Mouse (Mus musculus) neural tube, embryonic 11.5 days (tissue): ENCODE measurements at regions not wholly inside any gene's neighbourhood (a gene's known extent, or its start where the extent isn't known, plus 50 kb on each side); places are given as distances from the start of the nearest gene placed in this dataset.

Source experiments
- ATAC-seq: fragments of 200-750 bp; cut with Nextera tagmentation; 2 replicates; pipeline ENCODE4 v1.8.0; 2017; ENCODE audit warnings: moderate number of reproducible peaks, mild to moderate bottlenecking, moderate TSS enrichment, moderate library complexity; ENCODE audit not compliant: insufficient read depth, low FRiP score, low TSS enrichment
- DNase-seq: peaks from one replicate; pipeline ENCODE4 v3.0.0-alpha.2; 2015; ENCODE audit warnings: low spot score
- H3K27ac ChIP-seq: fragments of 300-500 bp; sonication (generic); 2 replicates; pipeline ENCODE4 v1.5.1; 2014; ENCODE audit warnings: low read depth, mild to moderate bottlenecking, low read length
- H3K27me3 ChIP-seq: fragments of 300-500 bp; sonication (generic); 2 replicates; pipeline ENCODE4 v1.6.1; 2014; ENCODE audit warnings: mild to moderate bottlenecking, low read length, mixed read lengths; ENCODE audit not compliant: control insufficient read depth, insufficient read depth
- H3K36me3 ChIP-seq: fragments of 300-500 bp; sonication (generic); 2 replicates; pipeline ENCODE4 v1.6.1; 2014; ENCODE audit warnings: mild to moderate bottlenecking, low read length, moderate library complexity, mixed read lengths; ENCODE audit not compliant: control insufficient read depth, insufficient read depth
- H3K4me1 ChIP-seq: fragments of 300-500 bp; sonication (generic); 2 replicates; pipeline ENCODE4 v1.6.1; 2014; ENCODE audit warnings: low read length, mixed read lengths; ENCODE audit not compliant: control insufficient read depth, insufficient read depth
- H3K4me2 ChIP-seq: fragments of 300-500 bp; sonication (generic); 2 replicates; pipeline ENCODE4 v1.6.1; 2014; ENCODE audit warnings: low read depth, mild to moderate bottlenecking, moderate library complexity
- H3K4me3 ChIP-seq: fragments of 300-500 bp; sonication (generic); 2 replicates; pipeline ENCODE4 v1.5.1; 2014; ENCODE audit warnings: low read depth, low read length
- H3K9ac ChIP-seq: fragments of 300-500 bp; sonication (generic); 2 replicates; pipeline ENCODE4 v1.6.1; 2014; ENCODE audit warnings: mild to moderate bottlenecking, low read length
- H3K9me3 ChIP-seq: fragments of 300-500 bp; sonication (generic); 2 replicates; pipeline ENCODE4 v1.6.1; 2016; ENCODE audit warnings: low read length; ENCODE audit not compliant: control insufficient read depth
- WGBS: fragments of 180-500 bp; shearing (Covaris S2); extraction: QIAGEN DNeasy Blood & Tissue Kit; methylation state at CpG from one replicate; pipeline ENCODE4 v1.1.7; 2014; 5-methylcytosine and 5-hydroxymethylcytosine counted together

DNA sequence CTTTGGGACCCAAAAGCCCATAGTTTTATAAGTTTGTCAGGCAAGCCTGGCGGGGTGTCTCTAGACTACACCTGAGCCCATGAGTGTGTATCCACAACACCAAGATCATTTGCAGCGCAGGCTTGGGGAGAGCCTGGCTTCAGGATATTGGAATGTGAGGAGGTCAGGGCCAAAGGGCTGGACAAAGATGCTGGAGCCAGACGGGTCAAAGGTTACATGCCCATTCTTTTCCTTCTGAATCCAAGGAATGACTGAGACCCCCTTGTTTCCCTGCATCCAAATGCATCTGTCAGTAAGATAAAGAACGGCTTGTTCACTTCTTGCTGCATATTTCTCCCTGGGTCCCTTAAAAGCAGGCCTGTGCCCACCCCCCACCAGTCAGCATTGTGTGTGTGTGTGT is 160.9 kb upstream of the Lmo4 start:
- ATAC-seq (no peak), DNase-seq (peak; percentile 21)
- no peak overlapping the region for H3K4me3 ChIP-seq
- WGBS: 46% methylated on average over 4 of the region's 4 CpGs
- H3K9me3 ChIP-seq: no peaks in the 10 kb centered on the region
- no peaks in the 10 kb centered on the region for H3K27me3 ChIP-seq
- no peak overlapping the region for H3K9ac ChIP-seq
- H3K4me1 ChIP-seq: peaks cover 3% of the 10 kb centered on the region
- H3K27ac ChIP-seq: no peak overlapping the region
- H3K36me3 ChIP-seq: no peaks in the 10 kb centered on the region
- no peak overlapping the region for H3K4me2 ChIP-seq

DNA sequence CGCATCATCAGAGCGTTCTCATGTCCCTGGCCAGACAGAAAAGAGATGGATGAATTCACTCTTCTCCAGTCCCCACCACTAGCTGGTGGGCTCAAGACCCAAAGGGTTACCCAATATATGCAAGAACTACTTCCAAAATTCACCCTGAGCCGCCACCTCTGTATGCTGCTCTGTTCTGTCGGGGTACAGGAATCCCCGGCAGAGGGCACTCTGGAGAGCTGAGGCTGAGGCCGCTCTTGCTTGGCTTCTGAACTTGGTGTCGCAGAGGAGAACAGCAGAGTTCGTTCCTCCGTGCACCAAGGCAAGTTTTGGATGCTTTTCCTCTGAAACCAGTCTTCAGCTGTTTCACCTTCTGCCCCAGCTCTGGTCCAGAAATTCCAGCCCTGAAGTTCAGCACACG is 157.5 kb upstream of the Lmo4 start:
- Histone ChIP-seq H3K4me2 (no peak overlapping the region), H3K27me3 (no peaks in the 10 kb centered on the region), H3K36me3 (no peaks in the 10 kb centered on the region), H3K27ac (no peak overlapping the region), H3K4me3 (no peak overlapping the region), H3K4me1 (no peaks in the 10 kb centered on the region), H3K9ac (no peak overlapping the region), H3K9me3 (no peaks in the 10 kb centered on the region)
- no peak for DNase-seq
- no peak for ATAC-seq
- WGBS: 64% methylated on average over 10 of the region's 10 CpGs

GRCm38 (mm10) chr3:144361203-144361978 is 156.4 kb upstream of the Lmo4 start:
- Histone ChIP-seq H3K4me2 (no peak overlapping the region), H3K36me3 (no peaks in the 10 kb centered on the region), H3K4me1 (no peaks in the 10 kb centered on the region), H3K27me3 (no peaks in the 10 kb centered on the region), H3K9ac (no peak overlapping the region), H3K9me3 (no peaks in the 10 kb centered on the region), H3K4me3 (no peak overlapping the region), H3K27ac (no peak overlapping the region)
- ATAC-seq (no peak), DNase-seq (no peak)
- 91% methylated on average over 4 of the region's 4 CpGs for WGBS

GRCm38 (mm10) chr3:144356948-144357295 is 151.9 kb upstream of the Lmo4 start:
- no peaks in the 10 kb centered on the region for H3K4me1 ChIP-seq
- no peaks in the 10 kb centered on the region for H3K27me3 ChIP-seq
- DNase-seq: no peak
- ATAC-seq: no peak
- WGBS: 81% methylated on average over 11 of the region's 11 CpGs
- H3K4me3 ChIP-seq: no peak overlapping the region
- H3K36me3 ChIP-seq: no peaks in the 10 kb centered on the region
- H3K27ac ChIP-seq: no peak overlapping the region
- no peaks in the 10 kb centered on the region for H3K9me3 ChIP-seq
- no peak overlapping the region for H3K9ac ChIP-seq
- H3K4me2 ChIP-seq: no peak overlapping the region

DNA sequence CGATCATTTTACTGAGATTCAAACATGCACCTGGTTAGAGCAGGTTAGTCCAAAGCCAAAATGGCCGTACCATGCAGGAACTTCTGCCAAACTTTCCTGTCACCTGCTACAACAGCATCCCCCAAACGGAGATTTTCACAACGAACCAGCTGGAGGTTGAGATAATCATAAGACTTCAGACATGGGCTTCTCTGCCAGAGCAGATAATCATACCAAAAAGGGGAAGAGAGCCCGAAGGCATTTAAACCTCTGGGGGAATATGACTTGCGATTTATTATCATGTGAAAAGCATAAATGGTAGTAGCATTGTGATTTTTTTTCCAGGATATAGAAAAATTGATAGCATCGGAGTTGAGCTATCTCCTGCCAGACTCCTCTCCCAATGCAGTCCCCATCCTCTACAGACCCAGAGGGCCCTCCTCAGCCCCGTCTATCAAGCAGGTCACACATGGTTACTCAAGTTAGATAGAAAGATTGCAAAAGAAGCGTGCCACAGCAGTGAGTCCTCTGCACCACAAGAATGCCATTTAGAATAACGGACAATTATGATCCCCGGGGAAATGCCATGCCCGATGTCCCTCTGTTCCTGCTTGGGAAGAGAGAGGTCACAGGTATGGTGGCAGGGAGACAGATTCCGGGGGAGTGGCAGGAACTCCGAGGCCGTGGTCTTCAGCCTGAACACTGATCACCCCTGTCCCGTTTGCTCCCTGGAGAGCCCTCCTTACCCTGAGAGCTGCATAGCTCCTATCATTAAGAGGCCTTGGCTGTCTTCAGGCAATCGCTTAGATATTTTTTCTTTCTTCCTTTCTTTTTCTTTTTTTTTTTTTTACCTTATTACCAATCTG is 151.3 kb upstream of the Lmo4 start:
- no peak overlapping the region for H3K4me3 ChIP-seq

DNA sequence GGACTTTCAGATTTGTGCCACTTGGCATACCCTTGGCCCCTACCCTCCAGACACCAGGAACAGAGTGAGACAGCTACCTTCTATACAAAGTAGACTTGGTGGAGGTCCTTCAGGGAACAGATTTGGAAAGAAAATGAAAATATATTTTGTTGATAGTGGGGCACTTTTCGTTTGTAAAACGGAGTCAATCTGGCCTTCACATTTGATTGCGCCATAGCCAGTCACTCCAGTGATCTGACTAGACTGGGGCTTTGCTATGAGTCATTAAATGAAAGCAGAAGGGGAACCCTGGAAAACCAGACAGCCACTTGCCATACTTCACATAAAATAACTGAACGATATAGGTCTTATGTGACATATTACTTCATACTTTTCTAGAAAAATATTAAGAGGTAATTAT is 147.5 kb upstream of the Lmo4 start:
- Histone ChIP-seq H3K27me3 (no peaks in the 10 kb centered on the region), H3K36me3 (no peaks in the 10 kb centered on the region), H3K4me2 (no peak overlapping the region), H3K27ac (no peak overlapping the region), H3K9me3 (no peaks in the 10 kb centered on the region), H3K4me3 (no peak overlapping the region), H3K4me1 (no peaks in the 10 kb centered on the region), H3K9ac (no peak overlapping the region)
- no peak for ATAC-seq
- no peak for DNase-seq
- 93% methylated on average over 4 of the region's 4 CpGs for WGBS

More for the DNA sequence above, 151.3 kb upstream of the Lmo4 start:
- Histone ChIP-seq H3K36me3 (no peaks in the 10 kb centered on the region), H3K4me1 (no peaks in the 10 kb centered on the region), H3K27ac (no peak overlapping the region), H3K4me2 (no peak overlapping the region), H3K9ac (no peak overlapping the region), H3K9me3 (no peaks in the 10 kb centered on the region), H3K27me3 (no peaks in the 10 kb centered on the region)
- ATAC-seq (no peak), DNase-seq (no peak)
- WGBS: 84% methylated on average over 17 of the region's 17 CpGs

DNA sequence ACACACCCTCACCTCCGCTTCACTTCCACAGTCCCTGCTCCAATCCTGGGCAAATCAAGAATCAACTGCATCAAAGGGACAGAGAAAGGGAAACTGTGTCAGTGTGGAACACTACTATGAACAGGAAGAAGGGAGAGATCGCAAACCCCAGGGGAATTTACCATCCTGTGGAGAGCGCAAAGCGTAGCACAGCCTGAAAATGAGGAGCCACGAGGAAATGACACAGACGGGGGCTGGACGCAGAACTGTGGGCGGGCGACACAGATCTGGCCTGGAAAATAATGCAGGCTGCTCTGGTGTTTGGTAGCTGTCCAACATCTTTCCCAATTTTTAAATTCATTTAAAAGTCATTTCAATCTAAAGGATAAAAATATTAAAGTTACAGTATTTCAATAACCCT is 143.4 kb upstream of the Lmo4 start:
- no peaks in the 10 kb centered on the region for H3K9me3 ChIP-seq
- ATAC-seq: no peak
- no peak for DNase-seq
- no peak overlapping the region for H3K4me3 ChIP-seq
- H3K27ac ChIP-seq: no peak overlapping the region
- no peaks in the 10 kb centered on the region for H3K4me1 ChIP-seq
- no peaks in the 10 kb centered on the region for H3K27me3 ChIP-seq
- no peaks in the 10 kb centered on the region for H3K36me3 ChIP-seq
- H3K4me2 ChIP-seq: no peak overlapping the region
- WGBS: 84% methylated on average over 9 of the region's 9 CpGs
- H3K9ac ChIP-seq: no peak overlapping the region

DNA sequence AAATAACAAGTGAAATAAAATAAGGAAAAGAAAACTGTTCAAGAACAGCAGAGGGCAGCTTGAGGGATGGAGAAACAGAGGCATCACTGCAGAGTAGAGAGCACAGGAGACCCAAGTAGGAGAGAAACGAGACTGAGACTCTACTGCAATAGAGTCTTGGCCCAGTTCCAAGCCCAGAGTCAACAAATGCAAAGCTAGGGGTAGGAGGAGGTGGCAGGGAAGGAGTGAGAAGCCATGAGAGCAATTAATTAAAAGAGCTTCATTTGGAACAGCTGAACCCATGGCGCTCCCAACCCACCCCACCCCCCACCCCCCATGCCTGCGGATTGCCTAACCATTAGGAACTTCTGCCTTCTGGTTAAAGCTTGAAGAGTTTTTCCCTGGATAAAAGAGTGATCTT is 130.2 kb upstream of the Lmo4 start:
- Histone ChIP-seq H3K27ac (no peak overlapping the region), H3K4me3 (no peak overlapping the region), H3K9ac (no peak overlapping the region), H3K9me3 (no peaks in the 10 kb centered on the region), H3K36me3 (no peaks in the 10 kb centered on the region), H3K4me1 (no peaks in the 10 kb centered on the region), H3K27me3 (no peaks in the 10 kb centered on the region), H3K4me2 (no peak overlapping the region)
- DNase-seq: no peak
- 80% methylated on average over 3 of the region's 3 CpGs for WGBS
- no peak for ATAC-seq

- DNase-seq (no peak), ATAC-seq (no peak)
- no peaks in the 10 kb centered on the region for H3K36me3 ChIP-seq
- no peak overlapping the region for H3K4me3 ChIP-seq
- H3K27ac ChIP-seq: no peak overlapping the region
- H3K4me2 ChIP-seq: no peak overlapping the region
- no peak overlapping the region for H3K9ac ChIP-seq
- WGBS: 91% methylated on average over 5 of the region's 5 CpGs
- H3K4me1 ChIP-seq: no peaks in the 10 kb centered on the region
- H3K9me3 ChIP-seq: no peaks in the 10 kb centered on the region
- no peaks in the 10 kb centered on the region for H3K27me3 ChIP-seq
Observed at GRCm38 (mm10) chr3:144334201-144334600, 129.2 kb upstream of the Lmo4 start.
